15 mouse cellular contexts compared by ENCODE assay signal in the genomic region with DNA sequence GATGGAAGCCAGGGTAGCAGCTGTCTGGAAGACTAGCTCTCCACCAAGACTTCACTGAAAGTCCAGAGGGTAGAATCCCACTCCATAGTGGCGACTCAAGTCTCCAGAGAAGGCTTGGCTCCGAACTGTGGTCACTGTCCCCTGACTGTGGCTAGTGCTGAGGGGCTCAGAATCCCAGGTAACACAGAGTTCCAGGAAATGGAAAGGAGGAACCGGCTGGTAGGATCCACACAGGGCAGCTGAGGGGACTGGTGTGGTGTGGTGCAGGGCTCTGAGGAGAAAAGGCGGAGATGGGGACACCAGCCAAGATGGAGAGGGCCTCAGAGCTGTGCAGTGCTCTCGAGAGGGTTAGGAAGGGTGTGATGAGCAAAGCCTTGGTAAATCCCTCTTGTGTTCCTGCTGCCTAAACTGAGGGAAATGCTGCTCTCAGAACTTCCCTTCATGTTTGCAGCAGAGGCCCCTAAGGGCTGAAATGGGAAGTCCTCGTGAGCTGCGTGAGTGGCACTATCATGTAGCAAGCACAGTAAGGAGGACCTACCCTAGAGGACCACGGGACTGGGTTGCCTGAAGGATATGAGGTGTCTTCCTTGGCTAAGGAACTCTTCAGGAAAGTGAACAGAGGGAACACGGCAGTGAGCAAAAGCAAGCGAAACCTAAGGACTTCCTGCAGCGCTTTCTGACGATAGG.
DNase-seq lines count a peak whose midpoint lies in the region; ATAC-seq and TF ChIP-seq lines count a peak whose summit lies in the region.
"Had no signal": no experiment of that assay in that cellular context is flagged by ENCODE, and none has a peak within 500 bp of the region (broad histone marks: within the 10 kb centered on the region; RNA-seq: fewer than 3 reads in every experiment).

No protein-coding gene starts in this region.

- TF ChIP-seq CTCF in lung, postnatal 0 days (IDR thresholded peaks at IDR 0.05) = 0 out of 2 replicates have a peak, but pooled peaks have one; percentile 3

- H3K36me3 ChIP-seq in lung, postnatal 0 days (ENCODE audit: insufficient read depth, low read length) = no peaks in the 10 kb centered on the region
- H3K36me3 ChIP-seq in forebrain, embryonic 16.5 days (ENCODE audit: control insufficient read depth, insufficient read depth) = no peaks in the 10 kb centered on the region
- H3K36me3 ChIP-seq in limb, embryonic 10.5 days = no peaks in the 10 kb centered on the region
- H3K36me3 ChIP-seq: embryonic facial prominence, embryonic 10.5 days; hindbrain, embryonic 13.5 days had no signal

- H3K4me3 ChIP-seq in lung, postnatal 0 days (ENCODE audit: low read depth, low read length) = no peak overlapping the region
- H3K4me3 ChIP-seq in forebrain, embryonic 16.5 days (replicated peaks; ENCODE audit: low read length) = no peak overlapping the region
- H3K4me3 ChIP-seq in limb, embryonic 10.5 days = no peak overlapping the region
- H3K4me3 ChIP-seq: embryonic facial prominence, embryonic 10.5 days; hindbrain, embryonic 13.5 days had no signal

- TF ChIP-seq EP300 in lung, postnatal 0 days (IDR thresholded peaks at IDR 0.05) = no peak

- H3K27me3 ChIP-seq in lung, postnatal 0 days (replicated peaks; ENCODE audit: insufficient read depth, low read length) = no peaks in the 10 kb centered on the region
- no peaks in the 10 kb centered on the region for H3K27me3 ChIP-seq in forebrain, embryonic 16.5 days (replicated peaks; ENCODE audit: control insufficient read depth, insufficient read depth, low read length)
- no peaks in the 10 kb centered on the region for H3K27me3 ChIP-seq in limb, embryonic 10.5 days (ENCODE audit: low read depth, poor library complexity, severe bottlenecking)
- H3K27me3 ChIP-seq: hindbrain, embryonic 13.5 days had no signal

- no peaks in the 10 kb centered on the region for H3K9me3 ChIP-seq in lung, postnatal 0 days (ENCODE audit: low read length)
- no peaks in the 10 kb centered on the region for H3K9me3 ChIP-seq in forebrain, embryonic 16.5 days (ENCODE audit: control insufficient read depth, low read length)
- no peaks in the 10 kb centered on the region for H3K9me3 ChIP-seq in limb, embryonic 10.5 days (replicated peaks)
- H3K9me3 ChIP-seq: embryonic facial prominence, embryonic 10.5 days; hindbrain, embryonic 13.5 days had no signal

- DNase-seq in heart, adult 11 months = peak; percentile 90
- no peak for DNase-seq in heart, postnatal 36 days
- peak; percentile 47 for DNase-seq in lung, postnatal 0 days (ENCODE audit: low spot score)
- DNase-seq in lung, postnatal 25 days (ENCODE audit: low spot score) = no peak
- DNase-seq in limb, embryonic 10.5 days (ENCODE audit: low spot score) = no peak
- DNase-seq: adrenal gland, postnatal 14 days; cerebellum, adult 2 months; gastrocnemius, postnatal 10 days; heart, postnatal 10 days had no signal

- 69% methylated on average over 12 of the region's 12 CpGs for WGBS in lung, postnatal 0 days
- 87% methylated on average over 12 of the region's 12 CpGs for WGBS in forebrain, embryonic 16.5 days
- 85% methylated on average over 12 of the region's 12 CpGs for WGBS in limb, embryonic 10.5 days

- no peak for ATAC-seq in lung, postnatal 0 days
- ATAC-seq in megakaryocyte, adult 5-6 weeks (ENCODE audit: poor library complexity, severe bottlenecking) = peak; percentile 77
- no peak for ATAC-seq in forebrain, embryonic 16.5 days
- ATAC-seq: forebrain, embryonic 14.5 days; hindbrain, postnatal 0 days had no signal

- no peak overlapping the region for H3K4me2 ChIP-seq in lung, postnatal 0 days (replicated peaks; ENCODE audit: low read depth, low read length)
- H3K4me2 ChIP-seq in forebrain, embryonic 16.5 days (ENCODE audit: low read length) = no peak overlapping the region
- H3K4me2 ChIP-seq: hindbrain, embryonic 13.5 days had no signal

- no peak overlapping the region for H3K9ac ChIP-seq in lung, postnatal 0 days (replicated peaks; ENCODE audit: low read depth)
- no peak overlapping the region for H3K9ac ChIP-seq in forebrain, embryonic 16.5 days (replicated peaks; ENCODE audit: low read depth, low read length)
- H3K9ac ChIP-seq: hindbrain, embryonic 13.5 days had no signal

- H3K4me1 ChIP-seq in lung, postnatal 0 days (ENCODE audit: insufficient read depth, low read depth, low read length) = peaks cover 7% of the 10 kb centered on the region; the same call in 1 of the 2 replicates
- H3K4me1 ChIP-seq in forebrain, embryonic 16.5 days (replicated peaks; ENCODE audit: control insufficient read depth, insufficient read depth, low read length) = peaks cover 4% of the 10 kb centered on the region; the same call in 1 of the 2 replicates
- H3K4me1 ChIP-seq in limb, embryonic 10.5 days = peaks cover 11% of the 10 kb centered on the region

- H3K27ac ChIP-seq in lung, postnatal 0 days (ENCODE audit: low read length) = no peak overlapping the region
- H3K27ac ChIP-seq in forebrain, embryonic 16.5 days (ENCODE audit: low read length) = no peak overlapping the region
- H3K27ac ChIP-seq in limb, embryonic 10.5 days = no peak overlapping the region
- H3K27ac ChIP-seq: embryonic facial prominence, embryonic 10.5 days; hindbrain, embryonic 13.5 days; hindbrain, postnatal 0 days had no signal

- intact Hi-C loops in heart, postnatal 36 days (cut with DNase I) = loop anchor here (5.0 kb wide), 1 partner anchor 51 kb away; no protein-coding TSS in a partner anchor

Comparison
In these comparisons a context has a peak if more than half of its experiments do, and no peak if none do; other contexts are left out.
1. DNase-seq: peak in heart, adult 11 months (single experiment) and lung, postnatal 0 days (single experiment); none in heart, postnatal 36 days (0 of 2), lung, postnatal 25 days (single experiment) and limb, embryonic 10.5 days (single experiment).